Mouse (Mus musculus): ENCODE data around the gene Ifi206.

The Ifi206 gene

GRCm38 (mm10) chr1:173418936-173419621, 71.8 kb downstream of the Ifi206 start:
- DNase-seq = no peak

GRCm38 (mm10) chr1:173418516-173418915, 72.3 kb downstream of the Ifi206 start:
- no peak for DNase-seq

Data from kidney, postnatal 14 days (tissue).